Mouse (Mus musculus): Measurements from ENCODE around the gene Chsy1. TPM values are rescaled to one million over a fixed set of nuclear protein-coding genes. Genes with fewer than 3 reads are reported as not detected.
"Not testable (repeated sequence)": the region's sequence is repeated elsewhere in the genome, so short reads cannot be mapped to it uniquely, and the experiment has no call there.

Chsy1 gene
- polyA plus RNA-seq, 1 experiment from 2014 or later, result 8.8 TPM

DNA sequence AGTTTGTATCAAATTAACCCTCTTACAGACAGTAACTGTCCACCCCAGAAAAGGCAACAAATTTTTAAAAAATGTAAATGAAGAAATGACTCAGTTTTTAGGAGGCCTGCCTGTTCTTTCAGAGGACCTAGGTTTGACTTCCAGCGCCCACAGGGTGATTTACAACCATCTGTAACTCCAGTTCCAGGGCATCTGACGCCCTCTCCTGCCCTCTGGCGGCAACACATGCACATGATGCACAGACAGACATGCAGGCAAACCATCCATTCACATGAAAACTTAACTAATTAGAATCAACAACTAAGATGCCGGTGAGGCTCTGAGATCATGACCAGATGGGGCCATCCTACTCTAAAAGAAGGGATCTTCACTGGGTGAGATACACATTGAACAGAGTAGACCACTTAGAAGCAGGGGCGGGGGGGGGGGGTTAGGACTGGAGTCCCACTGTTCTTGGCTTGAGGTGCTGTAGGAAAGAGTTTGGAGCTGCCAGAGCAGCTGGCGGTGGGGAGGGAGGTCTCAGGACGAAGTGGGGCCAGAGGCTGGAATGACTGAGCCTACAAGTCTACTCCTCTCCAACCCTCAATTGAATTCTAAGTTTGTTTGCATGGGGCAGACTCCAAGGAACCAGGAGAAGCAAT is 72.9 kb downstream of the Chsy1 start:
- Histone ChIP-seq H3K4me1 (ENCODE audit: control insufficient read depth, insufficient read depth, low read length) (no peaks in the 10 kb centered on the region), H3K36me3 (ENCODE audit: control insufficient read depth, insufficient read depth, low read length) (no peaks in the 10 kb centered on the region), H3K4me2 (ENCODE audit: low read length) (no peak overlapping the region), H3K27ac (ENCODE audit: low read length) (no peak overlapping the region), H3K9me3 (replicated peaks; ENCODE audit: control insufficient read depth, low read length, poor library complexity, severe bottlenecking) (no peaks in the 10 kb centered on the region), H3K4me3 (ENCODE audit: low read depth, low read length) (no peak overlapping the region), H3K9ac (ENCODE audit: low read depth, low read length) (no peak overlapping the region), H3K27me3 (ENCODE audit: control insufficient read depth, insufficient read depth, low read depth, low read length) (no peaks in the 10 kb centered on the region)
- no peak for ATAC-seq
- 84% methylated on average over 7 of the region's 7 CpGs for WGBS

DNA sequence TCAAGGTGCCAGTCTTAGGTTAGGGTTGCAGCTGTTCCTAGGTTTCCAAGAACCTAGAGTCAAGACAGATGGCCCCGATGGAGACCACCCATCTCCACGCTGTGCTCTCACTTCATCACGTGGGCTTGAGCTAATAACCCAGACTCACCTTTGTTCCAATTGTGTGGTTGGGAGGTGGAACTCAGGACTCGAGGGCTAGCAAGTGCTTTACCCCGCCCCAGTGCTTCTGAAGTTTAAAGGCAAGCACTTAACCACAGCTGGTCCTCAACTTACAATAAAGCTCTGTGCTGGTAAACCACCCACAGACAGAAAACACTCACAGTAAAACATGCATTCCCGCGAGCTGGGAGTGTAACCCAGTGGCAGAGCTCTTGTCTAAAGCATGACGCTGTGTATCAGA is 74.1 kb downstream of the Chsy1 start:
- 77% methylated on average over 8 of the region's 8 CpGs for WGBS
- Histone ChIP-seq H3K9me3 (replicated peaks; ENCODE audit: control insufficient read depth, low read length, poor library complexity, severe bottlenecking) (no peaks in the 10 kb centered on the region), H3K4me1 (ENCODE audit: control insufficient read depth, insufficient read depth, low read length) (no peaks in the 10 kb centered on the region), H3K27me3 (ENCODE audit: control insufficient read depth, insufficient read depth, low read depth, low read length) (no peaks in the 10 kb centered on the region), H3K36me3 (ENCODE audit: control insufficient read depth, insufficient read depth, low read length) (no peaks in the 10 kb centered on the region), H3K4me2 (ENCODE audit: low read length) (no peak overlapping the region), H3K9ac (ENCODE audit: low read depth, low read length) (no peak overlapping the region), H3K27ac (ENCODE audit: low read length) (no peak overlapping the region), H3K4me3 (ENCODE audit: low read depth, low read length) (no peak overlapping the region)
- ATAC-seq, result no peak

- Histone ChIP-seq H3K4me1 (ENCODE audit: control insufficient read depth, insufficient read depth, low read length) (no peaks in the 10 kb centered on the region), H3K36me3 (ENCODE audit: control insufficient read depth, insufficient read depth, low read length) (no peaks in the 10 kb centered on the region), H3K4me3 (ENCODE audit: low read depth, low read length) (no peak overlapping the region), H3K9me3 (replicated peaks; ENCODE audit: control insufficient read depth, low read length, poor library complexity, severe bottlenecking) (no peaks in the 10 kb centered on the region), H3K9ac (ENCODE audit: low read depth, low read length) (no peak overlapping the region), H3K27ac (ENCODE audit: low read length) (no peak overlapping the region), H3K4me2 (ENCODE audit: low read length) (no peak overlapping the region), H3K27me3 (ENCODE audit: control insufficient read depth, insufficient read depth, low read depth, low read length) (no peaks in the 10 kb centered on the region)
- no peak for ATAC-seq
- WGBS, result 85% methylated on average over 4 of the region's 4 CpGs
These were observed 74.7 kb downstream of the Chsy1 start for GRCm38 (mm10) chr7:66184026-66184425.

DNA sequence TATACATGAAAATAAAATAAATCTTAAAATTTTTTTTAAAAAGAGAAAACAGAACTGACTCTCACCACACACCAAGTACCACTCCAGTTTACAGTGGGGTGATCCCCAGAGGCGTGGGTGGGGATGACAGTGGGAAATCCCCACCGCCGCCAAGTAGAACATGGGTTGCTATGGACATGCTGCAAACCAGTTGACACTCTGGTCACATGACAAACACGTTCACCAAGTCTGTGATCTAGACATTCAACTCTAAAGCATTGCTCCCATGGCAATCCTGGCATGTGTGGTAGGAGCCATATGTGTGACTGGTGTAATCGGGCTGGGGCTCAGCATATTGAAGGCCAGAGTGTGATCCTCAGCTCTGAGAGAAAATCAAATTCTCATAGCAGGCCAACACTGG is 76.1 kb downstream of the Chsy1 start:
- H3K4me1 ChIP-seq (ENCODE audit: control insufficient read depth, insufficient read depth, low read length), result no peaks in the 10 kb centered on the region
- no peak overlapping the region for H3K27ac ChIP-seq (ENCODE audit: low read length)
- 93% methylated on average over 5 of the region's 5 CpGs for WGBS
- no peak overlapping the region for H3K4me3 ChIP-seq (ENCODE audit: low read depth, low read length)
- H3K9me3 ChIP-seq (replicated peaks; ENCODE audit: control insufficient read depth, low read length, poor library complexity, severe bottlenecking), result no peaks in the 10 kb centered on the region
- H3K9ac ChIP-seq (ENCODE audit: low read depth, low read length), result no peak overlapping the region
- ATAC-seq, result no peak
- no peaks in the 10 kb centered on the region for H3K36me3 ChIP-seq (ENCODE audit: control insufficient read depth, insufficient read depth, low read length)
- no peaks in the 10 kb centered on the region for H3K27me3 ChIP-seq (ENCODE audit: control insufficient read depth, insufficient read depth, low read depth, low read length)
- H3K4me2 ChIP-seq (ENCODE audit: low read length), result no peak overlapping the region

DNA sequence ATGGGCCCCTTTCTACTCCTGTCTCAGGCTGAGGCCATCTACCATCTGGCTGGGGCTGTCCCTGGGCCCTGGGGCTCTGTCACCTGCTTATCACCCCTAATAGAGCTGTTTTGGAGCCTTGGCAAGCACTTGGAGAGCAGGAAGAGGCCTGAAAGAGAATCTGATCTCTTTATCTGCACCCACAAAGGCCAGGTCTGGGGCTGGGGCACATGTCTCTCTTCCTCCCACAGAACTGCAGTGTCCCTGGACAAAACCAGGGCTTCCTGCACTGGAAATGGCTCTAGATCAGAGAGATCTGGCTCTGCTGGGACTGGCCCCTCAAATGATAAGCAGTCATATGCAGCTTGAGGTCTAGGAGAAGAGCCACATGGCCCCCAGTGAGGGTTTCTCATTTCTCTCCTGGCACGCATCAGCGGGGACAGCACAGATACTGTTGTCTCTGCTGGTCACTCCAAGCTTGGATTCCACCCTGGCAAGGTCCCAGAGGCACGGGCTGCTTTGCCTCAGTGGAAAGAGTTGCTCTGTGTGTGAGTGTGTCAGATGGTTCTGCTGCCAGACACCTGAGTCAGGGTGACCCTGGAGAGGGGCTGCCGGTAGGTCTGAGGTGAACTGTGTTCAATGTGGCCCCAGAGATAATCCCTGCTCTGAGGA is 78.4 kb downstream of the Chsy1 start:
- WGBS, result 83% methylated on average over 4 of the region's 4 CpGs
- Histone ChIP-seq H3K4me3 (ENCODE audit: low read depth, low read length) (no peak overlapping the region), H3K4me2 (ENCODE audit: low read length) (no peak overlapping the region), H3K27me3 (ENCODE audit: control insufficient read depth, insufficient read depth, low read depth, low read length) (no peaks in the 10 kb centered on the region), H3K9me3 (replicated peaks; ENCODE audit: control insufficient read depth, low read length, poor library complexity, severe bottlenecking) (no peaks in the 10 kb centered on the region), H3K36me3 (ENCODE audit: control insufficient read depth, insufficient read depth, low read length) (no peaks in the 10 kb centered on the region), H3K27ac (ENCODE audit: low read length) (no peak overlapping the region), H3K4me1 (ENCODE audit: control insufficient read depth, insufficient read depth, low read length) (no peaks in the 10 kb centered on the region), H3K9ac (ENCODE audit: low read depth, low read length) (no peak overlapping the region)
- ATAC-seq, result no peak

DNA sequence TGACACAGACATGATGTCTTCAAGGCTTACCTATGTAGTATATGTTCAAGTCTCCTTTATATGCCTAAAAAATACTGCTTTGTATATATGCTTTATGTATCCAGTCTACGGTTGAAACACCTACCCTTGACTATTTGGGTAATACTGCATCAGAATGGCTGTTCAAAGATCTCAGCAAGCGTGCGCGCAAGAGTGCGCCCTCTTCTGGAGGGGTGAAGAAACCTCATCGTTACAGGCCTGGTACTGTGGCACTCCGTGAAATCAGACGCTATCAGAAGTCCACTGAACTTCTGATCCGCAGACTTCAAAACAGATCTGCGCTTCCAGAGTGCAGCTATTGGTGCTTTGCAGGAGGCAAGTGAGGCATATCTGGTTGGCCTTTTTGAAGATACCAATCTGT is 81.1 kb downstream of the Chsy1 start:
- not testable (repeated sequence) for H3K4me2 ChIP-seq (ENCODE audit: low read length); H3K4me3 ChIP-seq (ENCODE audit: low read depth, low read length); H3K27ac ChIP-seq (ENCODE audit: low read length); H3K27me3 ChIP-seq (ENCODE audit: control insufficient read depth, insufficient read depth, low read depth, low read length); ATAC-seq; H3K4me1 ChIP-seq (ENCODE audit: control insufficient read depth, insufficient read depth, low read length); H3K9ac ChIP-seq (ENCODE audit: low read depth, low read length); H3K36me3 ChIP-seq (ENCODE audit: control insufficient read depth, insufficient read depth, low read length); H3K9me3 ChIP-seq (replicated peaks; ENCODE audit: control insufficient read depth, low read length, poor library complexity, severe bottlenecking)
- 88% methylated on average over 10 of the region's 10 CpGs for WGBS

DNA sequence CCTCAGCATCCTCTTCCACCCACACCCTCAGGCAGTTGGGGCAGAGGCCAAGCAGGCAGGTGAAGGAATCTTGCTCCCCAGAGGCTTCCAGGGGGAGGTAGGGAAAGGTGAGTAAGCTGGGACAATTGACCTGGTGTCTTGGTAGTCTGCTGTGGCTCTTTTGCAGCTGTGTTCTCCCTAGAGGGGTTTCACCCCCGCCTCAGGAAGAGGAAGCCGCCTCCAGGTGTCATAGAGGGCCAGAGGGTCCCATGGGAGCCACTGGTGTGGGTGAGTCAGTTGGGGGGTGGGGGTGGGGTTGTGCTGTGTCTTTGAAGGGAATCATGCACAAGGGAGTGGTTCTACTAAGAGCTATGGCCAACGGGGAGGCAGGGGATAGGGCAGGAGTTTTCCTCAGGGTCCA is 85.2 kb downstream of the Chsy1 start:
- Histone ChIP-seq H3K27ac (ENCODE audit: low read length) (no peak overlapping the region), H3K4me1 (ENCODE audit: control insufficient read depth, insufficient read depth, low read length) (no peaks in the 10 kb centered on the region), H3K4me3 (ENCODE audit: low read depth, low read length) (no peak overlapping the region), H3K9me3 (replicated peaks; ENCODE audit: control insufficient read depth, low read length, poor library complexity, severe bottlenecking) (no peaks in the 10 kb centered on the region), H3K9ac (ENCODE audit: low read depth, low read length) (no peak overlapping the region), H3K27me3 (ENCODE audit: control insufficient read depth, insufficient read depth, low read depth, low read length) (no peaks in the 10 kb centered on the region), H3K36me3 (ENCODE audit: control insufficient read depth, insufficient read depth, low read length) (no peaks in the 10 kb centered on the region), H3K4me2 (ENCODE audit: low read length) (no peak overlapping the region)
- no peak for ATAC-seq
- WGBS, result 80% methylated on average over 3 of the region's 3 CpGs

- ATAC-seq, result no peak
- no peaks in the 10 kb centered on the region for H3K27me3 ChIP-seq (ENCODE audit: control insufficient read depth, insufficient read depth, low read depth, low read length)
- no peak overlapping the region for H3K4me2 ChIP-seq (ENCODE audit: low read length)
- no peak overlapping the region for H3K27ac ChIP-seq (ENCODE audit: low read length)
- no peaks in the 10 kb centered on the region for H3K36me3 ChIP-seq (ENCODE audit: control insufficient read depth, insufficient read depth, low read length)
- no peaks in the 10 kb centered on the region for H3K4me1 ChIP-seq (ENCODE audit: control insufficient read depth, insufficient read depth, low read length)
- H3K9ac ChIP-seq (ENCODE audit: low read depth, low read length), result no peak overlapping the region
- WGBS, result 80% methylated on average over 1 of the region's 1 CpGs
- no peak overlapping the region for H3K4me3 ChIP-seq (ENCODE audit: low read depth, low read length)
- no peaks in the 10 kb centered on the region for H3K9me3 ChIP-seq (replicated peaks; ENCODE audit: control insufficient read depth, low read length, poor library complexity, severe bottlenecking)
These were observed 86.6 kb downstream of the Chsy1 start for GRCm38 (mm10) chr7:66195881-66196280.

- H3K36me3 ChIP-seq (ENCODE audit: control insufficient read depth, insufficient read depth, low read length), result no peaks in the 10 kb centered on the region
- WGBS, result 89% methylated on average over 11 of the region's 11 CpGs
- H3K4me2 ChIP-seq (ENCODE audit: low read length), result no peak overlapping the region
- no peak overlapping the region for H3K27ac ChIP-seq (ENCODE audit: low read length)
- no peaks in the 10 kb centered on the region for H3K9me3 ChIP-seq (replicated peaks; ENCODE audit: control insufficient read depth, low read length, poor library complexity, severe bottlenecking)
- no peak for ATAC-seq
- no peak overlapping the region for H3K9ac ChIP-seq (ENCODE audit: low read depth, low read length)
- H3K27me3 ChIP-seq (ENCODE audit: control insufficient read depth, insufficient read depth, low read depth, low read length), result no peaks in the 10 kb centered on the region
- no peaks in the 10 kb centered on the region for H3K4me1 ChIP-seq (ENCODE audit: control insufficient read depth, insufficient read depth, low read length)
- H3K4me3 ChIP-seq (ENCODE audit: low read depth, low read length), result no peak overlapping the region
These were observed 87.5 kb downstream of the Chsy1 start for GRCm38 (mm10) chr7:66196609-66197445.

Measured in midbrain, embryonic 16.5 days (tissue).